Mouse (Mus musculus): ENCODE results near the gene Hopx.

DNA sequence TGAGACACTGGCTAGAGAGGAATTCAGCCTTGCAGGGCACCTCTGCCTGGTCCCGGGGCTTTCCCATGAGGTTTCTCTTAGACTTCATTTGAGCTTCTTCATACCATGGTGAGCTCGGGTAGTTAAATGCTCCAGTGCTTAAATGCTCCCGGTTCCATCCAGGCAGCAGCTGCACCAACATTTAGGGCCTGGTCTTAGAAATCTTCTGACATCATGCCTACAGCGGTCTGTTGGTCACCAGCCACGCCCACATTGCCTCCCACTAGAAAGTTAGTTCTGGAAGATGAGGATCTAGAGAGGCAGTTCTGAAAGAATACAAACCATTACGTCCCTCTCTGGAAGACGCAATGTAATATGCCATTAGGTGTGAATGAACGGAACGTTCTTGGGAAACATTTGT is 8.7 kb upstream of the Hopx start:
- TF ChIP-seq POLR2A (IDR thresholded peaks at IDR 0.05; ENCODE audit: low read depth, low read length), result no peak
- TF ChIP-seq CTCF (IDR thresholded peaks at IDR 0.05; ENCODE audit: extremely low read depth, insufficient read depth, insufficient read length, insufficient replicate concordance), result no peak

Data from spleen, adult 2 months (tissue).